8 mouse cellular contexts compared by ENCODE assay signal in genomic region chr12:84468701-84469100, GRCm38 (mm10). TPM values are rescaled to one million over a fixed set of nuclear protein-coding genes. Genes with fewer than 3 reads are reported as not detected.
DNase-seq lines count a peak whose midpoint lies in the region; ATAC-seq and TF ChIP-seq lines count a peak whose summit lies in the region.

No protein-coding gene starts in this region.

- H3K4me3 ChIP-seq in intestine, postnatal 0 days (ENCODE audit: low read depth, low read length) = no peak overlapping the region
- H3K4me3 ChIP-seq in intestine, embryonic 15.5 days (replicated peaks) = no peak overlapping the region

- H3K9me3 ChIP-seq in intestine, postnatal 0 days (ENCODE audit: control insufficient read depth) = no peaks in the 10 kb centered on the region
- no peaks in the 10 kb centered on the region for H3K9me3 ChIP-seq in intestine, embryonic 15.5 days

- ATAC-seq in intestine, postnatal 0 days = no peak
- ATAC-seq in intestine, embryonic 15.5 days = no peak

- peaks cover 17% of the 10 kb centered on the region for H3K36me3 ChIP-seq in intestine, postnatal 0 days (ENCODE audit: control insufficient read depth, insufficient read depth)
- H3K36me3 ChIP-seq in intestine, embryonic 15.5 days = 0 out of 2 replicates have a peak, but pooled peaks cover 4% of the 10 kb centered on the region

- peak; percentile 81 for TF ChIP-seq CTCF in intestine, postnatal 0 days (IDR thresholded peaks at IDR 0.05; ENCODE audit: low read depth)

- H3K27ac ChIP-seq in intestine, postnatal 0 days (ENCODE audit: low read depth, low read length) = no peak overlapping the region
- no peak overlapping the region for H3K27ac ChIP-seq in intestine, embryonic 15.5 days

- H3K9ac ChIP-seq in intestine, postnatal 0 days (ENCODE audit: low read depth, low read length) = no peak overlapping the region
- H3K9ac ChIP-seq in intestine, embryonic 15.5 days = no peak overlapping the region

- H3K27me3 ChIP-seq in intestine, postnatal 0 days (replicated peaks; ENCODE audit: control insufficient read depth, insufficient read depth, low read length) = no peaks in the 10 kb centered on the region
- H3K27me3 ChIP-seq in intestine, embryonic 15.5 days (replicated peaks) = no peaks in the 10 kb centered on the region

- no peaks in the 10 kb centered on the region for H3K4me1 ChIP-seq in intestine, postnatal 0 days (replicated peaks; ENCODE audit: control insufficient read depth, insufficient read depth, low read length)
- no peaks in the 10 kb centered on the region for H3K4me1 ChIP-seq in intestine, embryonic 15.5 days (replicated peaks)

- peak; percentile 14 to 15 for DNase-seq in B cell, adult 2 months
- peak; percentile 79 for DNase-seq in MN1 (ENCODE audit: low spot score)
- DNase-seq in induced T-regulatory cell, adult 2 months (ENCODE audit: low read depth) = peak; percentile 82
- DNase-seq in spleen, adult 12 weeks (ENCODE audit: low spot score) = no peak
- no peak for DNase-seq in right cerebral cortex, postnatal 36 days (ENCODE audit: low spot score in 2 of 2)
- no peak for DNase-seq in neural tube, embryonic 10.5 days (ENCODE audit: extremely low spot score, low spot score)

- 4% methylated on average over 1 of the region's 1 CpGs for WGBS in intestine, postnatal 0 days
- WGBS in intestine, embryonic 15.5 days = 0% methylated on average over 1 of the region's 1 CpGs

- H3K4me2 ChIP-seq in intestine, postnatal 0 days (replicated peaks; ENCODE audit: low read depth) = no peak overlapping the region
- H3K4me2 ChIP-seq in intestine, embryonic 15.5 days (replicated peaks) = no peak overlapping the region

RNA-seq across cellular contexts. Expression of gene Lin52, which starts 17.5 kb away (rescaled TPM):
- 7.9 and 8.0 TPM in 2 replicates for polyA plus RNA-seq in intestine, postnatal 0 days (2015; fragmentation: Nextera tagmentation; extraction: Ambion mirVana)
- 15.2 and 16.9 TPM in 2 replicates for polyA plus RNA-seq in intestine, embryonic 15.5 days (2015; fragmentation: Nextera tagmentation; extraction: Ambion mirVana)

RNA-seq across cellular contexts. Expression of gene Aldh6a1, which starts 17.9 kb away (rescaled TPM):
- 13.5 and 15.4 TPM in 2 replicates for polyA plus RNA-seq in intestine, postnatal 0 days (2015; fragmentation: Nextera tagmentation; extraction: Ambion mirVana)
- polyA plus RNA-seq in intestine, embryonic 15.5 days (2015; fragmentation: Nextera tagmentation; extraction: Ambion mirVana) = 29.0 and 31.8 TPM in 2 replicates

RNA-seq across cellular contexts. Expression of gene Rnf113a2, which starts 51.7 kb away (rescaled TPM):
- 17.4 and 18.7 TPM in 2 replicates for polyA plus RNA-seq in intestine, postnatal 0 days (2015; fragmentation: Nextera tagmentation; extraction: Ambion mirVana)
- 21.6 and 23.6 TPM in 2 replicates for polyA plus RNA-seq in intestine, embryonic 15.5 days (2015; fragmentation: Nextera tagmentation; extraction: Ambion mirVana)

RNA-seq across cellular contexts. Expression of gene Bbof1, which starts 59.8 kb away (rescaled TPM):
- polyA plus RNA-seq in intestine, postnatal 0 days (2015; fragmentation: Nextera tagmentation; extraction: Ambion mirVana) = 0.42 and 0.53 TPM in 2 replicates
- polyA plus RNA-seq in intestine, embryonic 15.5 days (2015; fragmentation: Nextera tagmentation; extraction: Ambion mirVana) = 0.52 and 0.80 TPM in 2 replicates

RNA-seq across cellular contexts. Expression of gene Entpd5, which starts 59.9 kb away (rescaled TPM):
- polyA plus RNA-seq in intestine, postnatal 0 days (2015; fragmentation: Nextera tagmentation; extraction: Ambion mirVana) = 54.4 and 56.5 TPM in 2 replicates
- polyA plus RNA-seq in intestine, embryonic 15.5 days (2015; fragmentation: Nextera tagmentation; extraction: Ambion mirVana) = 37.1 and 39.5 TPM in 2 replicates

Comparison
In these comparisons a context has a peak if more than half of its experiments do, and no peak if none do; other contexts are left out.
1. DNase-seq: peak in B cell, adult 2 months (2 of 2), MN1 (single experiment) and induced T-regulatory cell, adult 2 months (single experiment); none in spleen, adult 12 weeks (single experiment), right cerebral cortex, postnatal 36 days (0 of 2) and neural tube, embryonic 10.5 days (single experiment).